ENCODE assay signal across 8 mouse cellular contexts in genomic region chr1:193272916-193273601, GRCm38 (mm10). TPM values are rescaled to one million over a fixed set of nuclear protein-coding genes. Genes with fewer than 3 reads are reported as not detected.
DNase-seq lines count a peak whose midpoint lies in the region; ATAC-seq and TF ChIP-seq lines count a peak whose summit lies in the region.

Gene G0s2 (minus strand): TSS chr1:193273217.

- H3K4me2 ChIP-seq in hindbrain, embryonic 14.5 days (replicated peaks) = peak within 1 kb of the TSS; percentile 50
- H3K4me2 ChIP-seq in lung, postnatal 0 days (replicated peaks; ENCODE audit: low read depth, low read length) = peak within 1 kb of the TSS; percentile 58

- peak; percentile 58 for DNase-seq in WW6 (ENCODE audit: low read depth, low spot score)
- peak; percentile 91 for DNase-seq in gastrocnemius, adult 2 months
- DNase-seq in hindbrain, embryonic 14.5 days (ENCODE audit: low spot score) = peak; percentile 58
- DNase-seq in layer of hippocampus, postnatal 14 days (ENCODE audit: low spot score in 2 of 2) = peak; percentile 53 to 69
- peak; percentile 89 for DNase-seq in lung, postnatal 0 days (ENCODE audit: low spot score)
- peak; percentile 59 for DNase-seq in ovary, postnatal 14 days (ENCODE audit: low spot score)
- peak; percentile 47 for DNase-seq in urinary bladder, adult 2 months (ENCODE audit: low spot score)

- H3K4me3 ChIP-seq in gastrocnemius, adult 2 months = peak within 1 kb of the TSS; percentile 84
- H3K4me3 ChIP-seq in hindbrain, embryonic 14.5 days (replicated peaks; ENCODE audit: low read length) = peak within 1 kb of the TSS; percentile 18
- peak within 1 kb of the TSS; percentile 47 for H3K4me3 ChIP-seq in lung, postnatal 0 days (ENCODE audit: low read depth, low read length)

- H3K9me3 ChIP-seq in hindbrain, embryonic 14.5 days (ENCODE audit: control insufficient read depth, low read length) = no peaks in the 10 kb centered on the region
- no peaks in the 10 kb centered on the region for H3K9me3 ChIP-seq in lung, postnatal 0 days (ENCODE audit: low read length)

- TF ChIP-seq CTCF in gastrocnemius, adult 2 months (IDR thresholded peaks at IDR 0.05) = peak; percentile 54
- peak; percentile 79 for TF ChIP-seq CTCF in lung, postnatal 0 days (IDR thresholded peaks at IDR 0.05)

- under 1% methylated on average over 19 of the region's 23 CpGs for WGBS in hindbrain, embryonic 14.5 days
- 4% methylated on average over 18 of the region's 23 CpGs for WGBS in lung, postnatal 0 days

- ATAC-seq in common myeloid progenitor, adult 5-6 weeks (replicated peaks; ENCODE audit: low read depth, poor library complexity, severe bottlenecking) = peak; percentile 84
- ATAC-seq in hindbrain, embryonic 14.5 days (ENCODE audit: low FRiP score) = peak; percentile 68
- peak; percentile 89 for ATAC-seq in lung, postnatal 0 days

- no peaks in the 10 kb centered on the region for H3K27me3 ChIP-seq in hindbrain, embryonic 14.5 days (ENCODE audit: control insufficient read depth, insufficient read depth, low read length)
- H3K27me3 ChIP-seq in lung, postnatal 0 days (replicated peaks; ENCODE audit: insufficient read depth, low read length) = no peaks in the 10 kb centered on the region

- H3K9ac ChIP-seq in hindbrain, embryonic 14.5 days = peak within 1 kb of the TSS; percentile 57
- peak within 1 kb of the TSS; percentile 58 for H3K9ac ChIP-seq in lung, postnatal 0 days (replicated peaks; ENCODE audit: low read depth)

- peak within 1 kb of the TSS; percentile 97 for H3K27ac ChIP-seq in gastrocnemius, adult 2 months
- peak within 1 kb of the TSS; percentile 65 for H3K27ac ChIP-seq in hindbrain, embryonic 14.5 days
- peak within 1 kb of the TSS; percentile 86 for H3K27ac ChIP-seq in lung, postnatal 0 days (ENCODE audit: low read length)

- no peaks in the 10 kb centered on the region for H3K36me3 ChIP-seq in hindbrain, embryonic 14.5 days (replicated peaks; ENCODE audit: control insufficient read depth, insufficient read depth)
- no peaks in the 10 kb centered on the region for H3K36me3 ChIP-seq in lung, postnatal 0 days (ENCODE audit: insufficient read depth, low read length)

- intact Hi-C loops in gastrocnemius, adult 2 months (cut with DNase I) = loop anchor here (1.0 kb wide), 1 partner anchor 43 kb away; no protein-coding TSS in a partner anchor

- no peak for TF ChIP-seq EP300 in lung, postnatal 0 days (IDR thresholded peaks at IDR 0.05)

- peaks cover 13% of the 10 kb centered on the region for H3K4me1 ChIP-seq in hindbrain, embryonic 14.5 days (replicated peaks; ENCODE audit: control insufficient read depth, insufficient read depth, low read length)
- no peaks in the 10 kb centered on the region; the same call in 1 of the 2 replicates for H3K4me1 ChIP-seq in lung, postnatal 0 days (ENCODE audit: insufficient read depth, low read depth, low read length)

RNA-seq across cellular contexts. Expression of gene G0s2, which starts in this region (rescaled TPM):
- total RNA-seq in common myeloid progenitor, adult 5-6 weeks (2017) = 0.29 and 3.4 TPM in 2 replicates
- 10 to 100 TPM; 18.7 to 29.3 TPM for total RNA-seq in gastrocnemius, adult 2 months (2021)
- 6.5 and 9.6 TPM in 2 replicates for polyA plus RNA-seq in hindbrain, embryonic 14.5 days (2014; fragmentation: Nextera tagmentation; extraction: Ambion mirVana)
- total RNA-seq in layer of hippocampus, postnatal 14 days (2021) = 10 to 100 TPM in 1 of 2 experiments, 1 to 10 TPM in 1; 9.3 to 12.1 TPM
- polyA plus RNA-seq in lung, postnatal 0 days (2015; fragmentation: Nextera tagmentation; extraction: Ambion mirVana) = 185 and 216 TPM in 2 replicates
- polyA plus RNA-seq in urinary bladder, adult 2 months (2012; rRNA removed) = 86.5 and 115 TPM in 2 replicates

Comparison
In these comparisons a context has a peak if more than half of its experiments do, and no peak if none do; other contexts are left out.
1. Peak in every context shown above with its lines: DNase-seq, ATAC-seq, H3K4me3 ChIP-seq and H3K27ac ChIP-seq.
2. H3K4me3 ChIP-seq: peak in every context shown above with its lines; median percentile 84 in gastrocnemius, adult 2 months; 47 in lung, postnatal 0 days; 18 in hindbrain, embryonic 14.5 days.